Mouse (Mus musculus) lung, postnatal 0 days (tissue): ENCODE measurements at regions not wholly inside any gene's neighbourhood (a gene's known extent, or its start where the extent isn't known, plus 50 kb on each side); places are given as distances from the start of the nearest gene placed in this dataset.

Experiments
- ATAC-seq: fragments of 200-750 bp; cut with Nextera tagmentation; 2 replicates; pipeline ENCODE4 v1.8.0; 2017; ENCODE audit warnings: moderate library complexity
- DNase-seq: peaks from one replicate; pipeline ENCODE4 v3.0.0-alpha.2; 2016; ENCODE audit warnings: low spot score
- H3K27ac ChIP-seq: fragments of 300-500 bp; sonication (generic); 2 replicates; pipeline ENCODE4 v1.5.1; 2014; ENCODE audit warnings: antibody characterized with exemption, mild to moderate bottlenecking, low read length, mixed read lengths
- H3K27me3 ChIP-seq: fragments of 300-500 bp; sonication (generic); replicated peaks from 2 replicates; pipeline ENCODE4 v1.6.1; 2014; ENCODE audit warnings: low read length, mixed read lengths; ENCODE audit not compliant: insufficient read depth
- H3K36me3 ChIP-seq: fragments of 300-500 bp; sonication (generic); 2 replicates; pipeline ENCODE4 v1.6.1; 2014; ENCODE audit warnings: low read length, mixed read lengths; ENCODE audit not compliant: insufficient read depth
- H3K4me1 ChIP-seq: fragments of 300-500 bp; sonication (generic); 2 replicates; pipeline ENCODE4 v1.6.1; 2014; ENCODE audit warnings: antibody characterized with exemption, low read depth, low read length, mixed read lengths; ENCODE audit not compliant: insufficient read depth
- H3K4me2 ChIP-seq: fragments of 300-500 bp; sonication (generic); replicated peaks from 2 replicates; pipeline ENCODE4 v1.6.1; 2014; ENCODE audit warnings: low read depth, mild to moderate bottlenecking, low read length, moderate library complexity, mixed read lengths
- H3K4me3 ChIP-seq: fragments of 300-500 bp; sonication (generic); 2 replicates; pipeline ENCODE4 v1.5.1; 2014; ENCODE audit warnings: low read depth, low read length
- H3K9ac ChIP-seq: fragments of 300-500 bp; sonication (generic); replicated peaks from 2 replicates; pipeline ENCODE4 v1.6.1; 2014; ENCODE audit warnings: low read depth, mild to moderate bottlenecking
- H3K9me3 ChIP-seq: fragments of 300-500 bp; sonication (generic); 2 replicates; pipeline ENCODE4 v1.6.1; 2016; ENCODE audit warnings: low read length, mixed read lengths
- CTCF ChIP-seq: IDR thresholded peaks from 2 replicates; pipeline ENCODE4 v1.5.1; 2016; ENCODE audit warnings: antibody characterized with exemption, mild to moderate bottlenecking
- EP300 ChIP-seq: IDR thresholded peaks from 2 replicates; pipeline ENCODE4 v1.6.1; 2016; ENCODE audit warnings: antibody characterized with exemption, mild to moderate bottlenecking, control low read depth
- WGBS: fragments of 180-500 bp; shearing (Covaris S2); extraction: QIAGEN DNeasy Blood & Tissue Kit; methylation state at CpG from one replicate; pipeline ENCODE4 v1.1.7; 2014; 5-methylcytosine and 5-hydroxymethylcytosine counted together

DNA sequence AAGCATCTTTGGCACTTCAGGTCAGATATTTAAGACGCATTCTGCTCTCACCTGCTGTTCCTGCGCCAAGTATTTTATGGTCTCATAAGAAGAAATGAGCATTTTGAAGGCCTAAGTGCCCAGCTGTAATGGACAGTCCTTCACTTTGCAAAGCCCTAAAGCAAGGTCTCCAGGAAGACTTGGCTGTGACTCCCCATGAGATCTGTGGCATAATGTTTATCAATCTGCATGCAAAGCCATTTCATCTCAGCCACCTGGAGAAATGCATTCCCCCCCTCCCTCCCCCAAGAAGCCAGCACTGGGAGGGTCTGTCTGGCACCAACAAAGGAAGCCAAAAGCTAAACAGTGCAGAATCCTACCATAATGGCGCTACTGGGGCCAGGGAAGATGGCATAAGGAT, 437.4 kb downstream of the Slc4a3 start:
- Histone ChIP-seq H3K27ac (no peak overlapping the region), H3K27me3 (no peaks in the 10 kb centered on the region), H3K4me1 (no peaks in the 10 kb centered on the region), H3K4me3 (no peak overlapping the region), H3K36me3 (no peaks in the 10 kb centered on the region), H3K9ac (no peak overlapping the region), H3K4me2 (no peak overlapping the region), H3K9me3 (no peaks in the 10 kb centered on the region)
- ATAC-seq (no peak), DNase-seq (no peak)
- TF ChIP-seq CTCF, result no peak
- no peak for TF ChIP-seq EP300
- WGBS, result 86% methylated on average over 3 of the region's 3 CpGs

DNA sequence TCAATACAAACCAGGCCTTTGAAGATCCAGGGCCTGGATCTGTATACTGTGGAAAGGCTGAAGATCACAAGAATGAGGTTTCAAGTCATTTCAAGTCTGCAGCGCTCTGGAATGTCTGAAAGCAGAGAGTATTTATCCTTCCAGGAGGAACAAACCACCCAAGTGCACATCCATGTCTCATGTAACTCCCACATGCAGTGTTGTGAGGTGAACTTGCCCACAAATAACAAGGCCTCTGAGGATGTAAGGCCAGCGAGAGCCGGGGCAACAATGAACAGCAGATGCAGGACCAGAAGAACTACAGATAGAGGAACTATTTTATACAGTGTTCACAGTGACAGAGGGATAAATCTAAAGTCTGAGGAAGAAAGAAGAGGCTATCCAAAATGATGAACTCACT, 442.4 kb downstream of the Slc4a3 start:
- H3K9me3 ChIP-seq, result no peaks in the 10 kb centered on the region
- no peak overlapping the region for H3K9ac ChIP-seq
- no peak overlapping the region for H3K27ac ChIP-seq
- 77% methylated on average over 3 of the region's 3 CpGs for WGBS
- no peak overlapping the region for H3K4me2 ChIP-seq
- no peaks in the 10 kb centered on the region for H3K36me3 ChIP-seq
- no peak overlapping the region for H3K4me3 ChIP-seq
- ATAC-seq (no peak), DNase-seq (no peak)
- no peaks in the 10 kb centered on the region for H3K27me3 ChIP-seq
- TF ChIP-seq CTCF (no peak), EP300 (no peak)
- no peaks in the 10 kb centered on the region for H3K4me1 ChIP-seq

DNA sequence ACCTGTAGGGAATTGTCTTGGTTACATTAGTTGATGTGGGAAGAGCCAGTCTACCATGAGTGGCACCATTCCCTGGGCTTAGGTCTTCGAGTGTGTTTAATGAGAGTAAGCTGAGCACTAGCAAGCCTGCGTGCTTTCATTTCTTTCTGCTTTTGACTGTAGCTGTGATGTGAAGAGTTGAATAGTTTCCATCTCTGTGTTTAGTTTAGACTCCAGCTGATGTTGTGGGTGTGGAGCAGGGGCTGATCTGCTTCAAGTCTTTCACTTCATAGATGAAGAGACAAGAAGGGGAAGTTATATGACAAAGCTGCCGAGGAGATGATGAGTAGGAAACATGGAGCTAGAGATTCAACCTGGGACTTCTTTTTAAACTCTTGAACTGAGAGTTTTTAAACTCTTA, 446.0 kb downstream of the Slc4a3 start:
- no peaks in the 10 kb centered on the region for H3K4me1 ChIP-seq
- WGBS, result 71% methylated on average over 3 of the region's 3 CpGs
- DNase-seq (no peak), ATAC-seq (no peak)
- H3K9me3 ChIP-seq, result no peaks in the 10 kb centered on the region
- H3K36me3 ChIP-seq, result no peaks in the 10 kb centered on the region
- no peak overlapping the region for H3K9ac ChIP-seq
- no peaks in the 10 kb centered on the region for H3K27me3 ChIP-seq
- no peak overlapping the region for H3K4me3 ChIP-seq
- H3K27ac ChIP-seq, result no peak overlapping the region
- no peak for TF ChIP-seq CTCF
- TF ChIP-seq EP300, result no peak
- no peak overlapping the region for H3K4me2 ChIP-seq

DNA sequence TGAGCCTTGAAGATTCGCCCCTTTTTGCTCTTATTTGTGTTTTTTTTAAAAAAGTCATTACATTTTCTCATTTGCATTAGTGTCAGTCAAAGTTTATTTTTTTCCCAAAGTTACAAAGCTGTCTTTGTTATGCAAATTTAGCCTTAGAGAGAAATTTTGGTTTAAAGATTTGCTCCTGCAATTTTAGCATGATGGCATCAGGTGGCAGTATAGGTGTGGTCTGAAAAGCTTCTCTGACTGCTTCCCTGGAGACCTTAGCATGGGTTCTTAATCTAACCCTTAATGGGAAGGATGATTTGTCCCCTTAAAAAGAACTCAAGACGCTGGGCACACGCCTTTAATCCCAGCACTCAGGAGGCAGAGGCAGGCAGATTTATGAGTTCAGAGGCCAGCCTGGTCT, 451.2 kb downstream of the Slc4a3 start:
- no peak overlapping the region for H3K27ac ChIP-seq
- no peak for TF ChIP-seq EP300
- TF ChIP-seq CTCF, result no peak
- WGBS, result 76% methylated on average over 3 of the region's 3 CpGs
- no peaks in the 10 kb centered on the region for H3K27me3 ChIP-seq
- H3K36me3 ChIP-seq, result no peaks in the 10 kb centered on the region
- no peaks in the 10 kb centered on the region for H3K4me1 ChIP-seq
- no peak overlapping the region for H3K4me2 ChIP-seq
- H3K9me3 ChIP-seq, result no peaks in the 10 kb centered on the region
- ATAC-seq (no peak), DNase-seq (no peak)
- H3K4me3 ChIP-seq, result no peak overlapping the region
- no peak overlapping the region for H3K9ac ChIP-seq

GRCm38 (mm10) chr1:76001124-76001523, 455.1 kb downstream of the Slc4a3 start:
- H3K4me2 ChIP-seq, result no peak overlapping the region
- H3K27me3 ChIP-seq, result no peaks in the 10 kb centered on the region
- H3K4me3 ChIP-seq, result no peak overlapping the region
- TF ChIP-seq CTCF (no peak), EP300 (no peak)
- H3K4me1 ChIP-seq, result no peaks in the 10 kb centered on the region
- no peak overlapping the region for H3K27ac ChIP-seq
- ATAC-seq, result no peak
- WGBS, result 84% methylated on average over 9 of the region's 9 CpGs
- H3K36me3 ChIP-seq, result no peaks in the 10 kb centered on the region
- no peak overlapping the region for H3K9ac ChIP-seq
- no peak for DNase-seq
- H3K9me3 ChIP-seq, result no peaks in the 10 kb centered on the region

DNA sequence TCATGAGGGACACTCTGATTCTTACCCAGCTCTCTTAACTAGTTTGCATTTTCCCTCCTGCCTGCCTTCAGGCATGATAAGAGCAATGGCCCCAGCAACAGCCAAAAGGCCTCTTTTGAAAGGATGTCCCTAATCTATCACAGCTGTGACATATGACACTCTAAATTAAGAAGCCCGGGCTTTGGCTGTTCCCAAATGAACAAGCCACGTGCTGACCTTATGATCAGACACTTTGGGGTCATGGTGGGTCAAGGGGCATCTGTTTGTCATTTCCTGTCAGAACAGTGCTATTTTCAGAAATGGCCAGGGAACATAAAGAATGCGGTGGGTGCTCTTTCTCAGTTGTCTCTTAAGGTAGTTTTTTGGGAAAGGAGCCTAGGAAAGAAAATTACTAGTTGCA, 463.5 kb downstream of the Slc4a3 start:
- TF ChIP-seq EP300, result 0 out of 2 replicates have a peak, but pooled peaks have one; percentile 19
- TF ChIP-seq CTCF, result no peak
- Histone ChIP-seq H3K9me3 (no peaks in the 10 kb centered on the region), H3K27me3 (no peaks in the 10 kb centered on the region), H3K4me1 (no peaks in the 10 kb centered on the region), H3K4me2 (no peak overlapping the region), H3K4me3 (no peak overlapping the region), H3K36me3 (no peaks in the 10 kb centered on the region), H3K27ac (no peak overlapping the region), H3K9ac (no peak overlapping the region)
- DNase-seq, result peak; percentile 20
- ATAC-seq, result peak; percentile 49
- WGBS, result 34% methylated on average over 3 of the region's 3 CpGs

GRCm38 (mm10) chr1:76010212-76010800, 464.2 kb downstream of the Slc4a3 start:
- Histone ChIP-seq H3K4me1 (no peaks in the 10 kb centered on the region), H3K36me3 (no peaks in the 10 kb centered on the region), H3K27ac (no peak overlapping the region), H3K4me2 (no peak overlapping the region), H3K9me3 (no peaks in the 10 kb centered on the region), H3K9ac (no peak overlapping the region), H3K27me3 (no peaks in the 10 kb centered on the region), H3K4me3 (no peak overlapping the region)
- DNase-seq (no peak), ATAC-seq (no peak)
- TF ChIP-seq EP300, result no peak
- no peak for TF ChIP-seq CTCF
- 54% methylated on average over 4 of the region's 4 CpGs for WGBS
